Mouse (Mus musculus): ENCODE measurements around the gene Il17re.

GRCm38 (mm10) chr6:113473715-113474114, 15.4 kb downstream of the Il17re start:
- TF ChIP-seq CTCF (IDR thresholded peaks at IDR 0.05) (no peak), EP300 (IDR thresholded peaks at IDR 0.05) (no peak)
